Mouse (Mus musculus) cerebellum, adult 2 months (tissue): ENCODE measurements around the gene Brf1. TPM values are rescaled to one million over a fixed set of nuclear protein-coding genes. Genes with fewer than 3 reads are reported as not detected.

Experiments
- DNase-seq, 2 experiments: peaks; one replicate each; pipeline ENCODE4 v3.0.0; 2021
- H3K27ac ChIP-seq: fragments of 200-500 bp; 2 replicates; pipeline ENCODE4 v1.5.1; 2012; ENCODE audit warnings: low read length, control low read depth, inconsistent platforms; ENCODE audit not compliant: insufficient read depth
- H3K27me3 ChIP-seq: fragments of 200-500 bp; 2 replicates; pipeline ENCODE4 v1.6.1; 2012; ENCODE audit warnings: inconsistent platforms, mild to moderate bottlenecking, low read length, moderate library complexity; ENCODE audit not compliant: control insufficient read depth, insufficient read depth
- H3K4me1 ChIP-seq: fragments of 200-500 bp; 2 replicates; pipeline ENCODE4 v1.6.1; 2011; ENCODE audit warnings: low read length; ENCODE audit not compliant: control insufficient read depth, insufficient read depth
- H3K4me3 ChIP-seq: fragments of 200-500 bp; replicated peaks from 2 replicates; pipeline ENCODE3; 2011; ENCODE audit warnings: mild to moderate bottlenecking, low read depth, low read length, control low read depth; ENCODE audit not compliant: insufficient read depth
- CTCF ChIP-seq: fragments of 200-500 bp; IDR thresholded peaks from 2 replicates; pipeline ENCODE4 v1.5.1; 2011; ENCODE audit warnings: low read depth, mild to moderate bottlenecking, control low read depth, low read length, moderate library complexity, borderline replicate concordance; ENCODE audit not compliant: insufficient read depth
- POLR2A ChIP-seq: fragments of 200-500 bp; IDR thresholded peaks from 2 replicates; pipeline ENCODE4 v1.6.1; 2011; ENCODE audit warnings: low read length, control low read depth, borderline replicate concordance; ENCODE audit not compliant: insufficient read depth
- WGBS: fragments of 180-500 bp; shearing (Covaris S2); methylation state at CpG from one replicate; pipeline ENCODE4 v1.1.7; 2018; 5-methylcytosine and 5-hydroxymethylcytosine counted together
- polyA plus RNA-seq: library from polyadenylated mRNA; depleted of rRNA; stranded (reverse); fragments of >200 nt; gene quantifications from 2 replicates; pipeline ENCODE4 v1.2.3, GENCODE M21; 2012

Gene Brf1
- polyA plus RNA-seq, 1 experiment: 52.4 TPM

DNA sequence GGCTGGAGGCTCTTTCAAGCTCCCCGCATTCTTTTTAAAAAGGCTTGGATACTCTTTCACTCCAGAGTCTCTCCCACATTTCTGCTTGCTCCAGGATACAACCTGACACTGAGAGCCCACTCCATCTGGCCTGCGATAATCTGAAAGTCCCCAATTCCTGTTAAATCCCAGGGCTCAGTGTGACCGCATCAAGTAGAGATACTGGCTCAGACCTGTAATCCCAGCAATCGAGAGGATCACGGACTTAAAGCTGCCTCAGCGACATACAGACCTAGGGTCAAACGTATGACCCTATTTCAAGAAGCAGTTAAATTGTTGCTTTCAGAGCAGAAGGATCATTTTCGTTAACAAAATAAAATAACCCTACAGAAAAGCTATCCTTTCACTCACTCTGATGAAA is 3.5 kb upstream of the Brf1 start:
- WGBS: 87% methylated on average over 8 of the region's 8 CpGs
- Histone ChIP-seq H3K27ac (no peak overlapping the region), H3K27me3 (no peaks in the 10 kb centered on the region), H3K4me1 (no peaks in the 10 kb centered on the region), H3K4me3 (no peak overlapping the region)
- TF ChIP-seq POLR2A (no peak), CTCF (no peak)
- no peak for DNase-seq

DNA sequence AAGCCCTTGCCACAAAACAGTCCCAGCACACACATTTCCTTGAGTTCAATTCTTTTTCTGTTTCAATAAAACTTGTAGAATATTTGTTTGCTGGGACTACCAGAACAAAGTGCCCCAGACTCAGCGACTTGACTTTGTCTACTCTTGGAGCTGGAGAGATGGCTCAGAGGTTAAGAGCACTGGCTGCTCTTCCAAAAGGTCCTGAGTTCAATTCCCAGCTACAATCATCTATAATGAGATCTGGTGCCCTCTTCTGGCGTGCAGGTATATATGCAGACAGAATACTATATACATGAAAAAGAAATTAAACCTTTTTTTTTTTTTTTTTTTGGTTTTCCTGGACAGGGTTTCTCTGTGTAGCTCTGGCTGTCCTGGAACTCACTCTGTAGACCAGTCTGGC is 2.2 kb upstream of the Brf1 start:
- no peak for TF ChIP-seq CTCF
- no peak for TF ChIP-seq POLR2A
- no peak overlapping the region for H3K4me3 ChIP-seq
- DNase-seq: no peak
- H3K27ac ChIP-seq: no peak overlapping the region
- 36% methylated on average over 2 of the region's 2 CpGs for WGBS
- no peaks in the 10 kb centered on the region for H3K27me3 ChIP-seq
- H3K4me1 ChIP-seq: 0 out of 2 replicates have a peak, but pooled peaks cover 4% of the 10 kb centered on the region

DNA sequence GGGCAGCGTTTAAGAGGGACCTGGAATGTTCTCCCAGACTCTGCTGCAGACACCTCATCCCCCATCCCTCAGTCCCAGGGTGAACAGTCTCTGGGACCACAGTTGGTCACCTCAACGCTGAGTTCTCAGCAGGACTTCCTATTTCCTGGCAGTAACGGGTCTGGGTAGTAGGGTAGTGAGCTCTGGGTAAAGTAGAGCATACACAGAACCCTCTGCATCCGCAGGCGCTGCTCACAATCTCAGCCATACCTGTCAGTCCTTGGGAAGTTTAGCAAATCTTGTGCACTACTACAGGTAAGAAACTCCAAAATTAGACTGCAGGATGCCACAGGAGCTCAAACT is 600 bp upstream of the Brf1 start:
- 4% methylated on average over 5 of the region's 5 CpGs for WGBS
- peak overlapping the region; percentile 77 for H3K4me3 ChIP-seq
- peak overlapping the region; percentile 19; the same call in 1 of the 2 replicates for H3K27ac ChIP-seq
- DNase-seq: no peak
- 0 out of 2 replicates have a peak, but pooled peaks cover 4% of the 10 kb centered on the region for H3K4me1 ChIP-seq
- H3K27me3 ChIP-seq: no peaks in the 10 kb centered on the region
- TF ChIP-seq CTCF (no peak), POLR2A (no peak)

DNA sequence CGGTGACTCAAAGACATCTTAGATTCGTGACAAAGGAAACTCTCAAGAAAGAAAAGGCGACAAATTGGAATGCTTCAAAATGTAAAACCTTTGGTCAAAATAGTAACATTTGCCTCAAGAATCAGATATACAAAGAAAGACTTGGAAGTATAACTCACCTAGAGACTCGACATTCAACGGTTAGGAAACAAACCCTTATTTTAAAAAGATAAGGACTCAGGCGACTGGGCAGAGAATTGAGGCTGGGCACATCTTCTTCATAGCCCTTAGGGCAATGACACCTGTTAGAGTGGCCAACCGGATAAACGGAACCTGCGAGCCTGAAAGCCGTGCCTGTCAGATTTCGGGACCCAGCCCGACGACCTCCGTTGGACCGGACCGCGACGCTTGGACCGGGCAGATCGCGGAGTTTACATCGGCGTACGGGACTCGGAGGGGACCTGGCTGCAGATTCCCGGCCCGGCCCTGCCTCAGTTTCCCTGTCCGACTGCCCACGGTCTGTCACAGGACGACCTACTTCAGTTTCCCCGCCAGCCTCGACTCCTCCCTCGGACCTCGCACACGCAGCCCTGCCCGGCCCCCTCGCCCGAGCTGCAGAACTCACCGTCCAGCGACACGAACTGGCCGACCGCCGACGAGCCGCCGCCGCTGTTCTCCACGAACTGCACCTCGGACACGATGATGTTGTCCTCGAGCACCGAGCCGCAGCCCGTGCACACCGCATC is 773 bp downstream of the Brf1 start:
- no peaks in the 10 kb centered on the region for H3K27me3 ChIP-seq
- under 1% methylated on average over 56 of the region's 56 CpGs for WGBS
- H3K4me1 ChIP-seq: 0 out of 2 replicates have a peak, but pooled peaks cover 4% of the 10 kb centered on the region
- H3K27ac ChIP-seq: peak overlapping the region; percentile 80; the same call in 1 of the 2 replicates
- peak overlapping the region; percentile 77 for H3K4me3 ChIP-seq
- DNase-seq: no peak
- TF ChIP-seq POLR2A (no peak), CTCF (no peak)

DNA sequence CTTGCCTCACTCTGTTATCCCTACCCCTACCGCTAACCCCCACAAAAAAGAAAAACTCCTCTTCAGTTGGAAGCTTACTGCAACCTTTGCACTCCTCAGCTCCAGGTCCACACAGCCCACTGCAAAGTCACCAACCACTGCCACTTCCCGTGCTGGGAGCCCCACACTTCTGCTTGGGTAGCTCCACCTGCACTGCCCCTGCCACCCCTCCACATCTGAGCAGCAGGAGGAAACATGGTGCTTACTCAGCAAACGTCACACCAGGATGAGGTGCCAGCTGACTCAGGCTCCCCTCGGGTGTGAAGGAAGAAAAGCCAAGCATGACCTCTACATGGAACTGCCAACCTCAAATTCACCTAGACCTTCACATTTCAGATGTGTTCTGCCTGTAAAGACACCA is 6.4 kb downstream of the Brf1 start:
- H3K27ac ChIP-seq: no peak overlapping the region
- 45% methylated on average over 4 of the region's 4 CpGs for WGBS
- H3K4me3 ChIP-seq: no peak overlapping the region
- no peaks in the 10 kb centered on the region for H3K27me3 ChIP-seq
- H3K4me1 ChIP-seq: peaks cover 7% of the 10 kb centered on the region
- no peak for TF ChIP-seq CTCF
- TF ChIP-seq POLR2A: no peak
- DNase-seq: no peak

DNA sequence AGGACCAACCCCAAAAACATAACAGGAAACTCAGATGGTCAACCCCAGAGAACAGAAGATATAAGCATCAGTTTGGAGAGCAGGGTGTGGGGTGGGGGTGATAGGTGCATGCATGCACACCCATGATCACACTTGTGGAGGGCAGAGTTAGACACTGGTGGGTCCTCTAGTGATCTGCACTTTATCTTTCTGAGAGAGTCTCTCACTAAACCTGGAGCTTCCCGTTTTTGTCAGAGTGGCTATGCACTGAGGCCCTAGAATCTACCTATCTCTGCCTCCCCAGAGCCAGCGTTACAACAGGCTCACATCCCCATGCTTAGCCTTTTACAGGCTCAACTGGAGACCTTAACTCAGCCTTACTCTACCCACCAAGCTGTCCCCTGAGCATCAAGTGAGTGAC is 9.1 kb downstream of the Brf1 start:
- no peak overlapping the region for H3K4me3 ChIP-seq
- 82% methylated on average over 2 of the region's 2 CpGs for WGBS

DNA sequence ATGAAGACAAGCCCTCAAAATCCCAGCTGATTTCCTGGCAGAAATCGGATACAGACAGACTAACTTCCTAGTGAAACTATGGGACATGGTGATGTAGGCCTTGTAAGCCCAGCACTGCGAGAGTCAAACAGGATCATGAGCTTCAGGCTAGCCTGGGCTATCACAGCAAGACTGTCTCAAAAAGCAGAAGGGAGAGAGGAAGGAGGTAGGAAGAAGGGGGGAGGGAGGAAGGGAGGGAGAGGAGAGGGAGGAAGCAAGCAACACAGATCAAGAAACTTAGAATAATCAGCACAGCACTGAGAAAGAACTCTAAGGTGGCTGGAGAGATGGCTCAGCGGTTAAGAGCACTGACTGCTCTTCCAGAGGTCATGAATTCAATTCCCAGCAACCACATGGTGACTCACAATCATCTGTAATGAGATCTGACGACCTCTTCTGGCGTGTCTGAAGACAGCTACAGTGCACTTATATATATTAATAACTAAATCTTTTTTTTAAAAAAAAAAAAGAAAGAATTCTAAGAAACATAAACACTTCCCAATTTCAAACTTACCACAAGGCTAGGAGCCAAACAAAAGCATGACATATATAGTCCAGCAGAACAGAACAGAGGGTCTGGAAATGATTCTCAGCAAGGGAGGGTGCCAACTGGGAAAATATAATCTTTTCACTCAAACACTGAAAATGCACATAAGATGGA is 9.6 kb downstream of the Brf1 start:
- no peak overlapping the region for H3K4me3 ChIP-seq
- WGBS: 91% methylated on average over 5 of the region's 5 CpGs
- no peaks in the 10 kb centered on the region for H3K27me3 ChIP-seq
- DNase-seq: no peak
- H3K4me1 ChIP-seq: peaks cover 3% of the 10 kb centered on the region
- no peak overlapping the region for H3K27ac ChIP-seq
- no peak for TF ChIP-seq CTCF
- TF ChIP-seq POLR2A: no peak

More for the DNA sequence above, 9.1 kb downstream of the Brf1 start:
- no peak for DNase-seq
- H3K27me3 ChIP-seq: no peaks in the 10 kb centered on the region
- no peak overlapping the region for H3K27ac ChIP-seq
- H3K4me1 ChIP-seq: peaks cover 3% of the 10 kb centered on the region
- no peak for TF ChIP-seq POLR2A
- no peak for TF ChIP-seq CTCF

DNA sequence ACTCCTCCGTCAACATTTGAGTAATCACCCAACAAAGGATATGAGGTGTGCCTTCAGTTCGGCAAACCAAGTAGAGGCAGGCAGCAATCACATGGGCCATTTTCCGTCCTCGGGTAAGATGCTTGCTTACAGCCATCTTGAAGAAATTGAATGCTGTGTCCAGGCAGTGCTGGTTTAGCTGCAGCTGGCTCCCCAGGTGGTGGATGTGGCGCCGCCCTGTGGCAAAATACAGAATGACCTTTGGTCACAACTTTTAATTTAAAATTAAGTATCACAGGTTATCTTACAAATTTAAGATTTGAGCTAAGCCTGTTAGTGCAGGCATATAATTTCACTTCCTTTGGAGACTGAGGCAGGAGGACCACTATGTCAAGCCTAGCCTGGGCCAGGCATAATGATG is 12.6 kb downstream of the Brf1 start:
- WGBS: 70% methylated on average over 6 of the region's 6 CpGs
- Histone ChIP-seq H3K4me3 (no peak overlapping the region), H3K27me3 (no peaks in the 10 kb centered on the region), H3K27ac (no peak overlapping the region), H3K4me1 (no peaks in the 10 kb centered on the region; the same call in 1 of the 2 replicates)
- TF ChIP-seq POLR2A: no peak
- TF ChIP-seq CTCF: peak; percentile 46; the same call in 1 of the 2 replicates
- no peak for DNase-seq
